Mouse (Mus musculus): ENCODE data around the gene Grik3. TPM values are rescaled to one million over a fixed set of nuclear protein-coding genes. Genes with fewer than 3 reads are reported as not detected.

Gene Grik3
- polyA plus RNA-seq, 1 experiment, result not detected

- Histone ChIP-seq H3K4me3 (ENCODE audit: insufficient read depth, low read depth, low read length) (no peak overlapping the region), H3K4me1 (ENCODE audit: control insufficient read depth, insufficient read depth, insufficient read length, low read length) (no peaks in the 10 kb centered on the region), H3K27ac (replicated peaks; ENCODE audit: low read depth, low read length) (no peak overlapping the region)
Observed at GRCm38 (mm10) chr4:125553754-125554153, 63.3 kb downstream of the Grik3 start.

GRCm38 (mm10) chr4:125556405-125557308, 66.2 kb downstream of the Grik3 start:
- Histone ChIP-seq H3K4me3 (ENCODE audit: insufficient read depth, low read depth, low read length) (no peak overlapping the region), H3K27ac (replicated peaks; ENCODE audit: low read depth, low read length) (no peak overlapping the region), H3K4me1 (ENCODE audit: control insufficient read depth, insufficient read depth, insufficient read length, low read length) (no peaks in the 10 kb centered on the region)

- no peak overlapping the region for H3K4me3 ChIP-seq (ENCODE audit: insufficient read depth, low read depth, low read length)
- no peak overlapping the region for H3K27ac ChIP-seq (replicated peaks; ENCODE audit: low read depth, low read length)
Observed at GRCm38 (mm10) chr4:125559564-125559963, 69.1 kb downstream of the Grik3 start.

GRCm38 (mm10) chr4:125560806-125561205, 70.3 kb downstream of the Grik3 start:
- Histone ChIP-seq H3K4me3 (ENCODE audit: insufficient read depth, low read depth, low read length) (no peak overlapping the region), H3K4me1 (ENCODE audit: control insufficient read depth, insufficient read depth, insufficient read length, low read length) (no peaks in the 10 kb centered on the region), H3K27ac (replicated peaks; ENCODE audit: low read depth, low read length) (no peak overlapping the region)

More at GRCm38 (mm10) chr4:125559564-125559963, 69.1 kb downstream of the Grik3 start:
- H3K4me1 ChIP-seq (ENCODE audit: control insufficient read depth, insufficient read depth, insufficient read length, low read length), result no peaks in the 10 kb centered on the region

GRCm38 (mm10) chr4:125563579-125563978, 73.1 kb downstream of the Grik3 start:
- Histone ChIP-seq H3K4me3 (ENCODE audit: insufficient read depth, low read depth, low read length) (no peak overlapping the region), H3K4me1 (ENCODE audit: control insufficient read depth, insufficient read depth, insufficient read length, low read length) (no peaks in the 10 kb centered on the region), H3K27ac (replicated peaks; ENCODE audit: low read depth, low read length) (no peak overlapping the region)

- no peak overlapping the region for H3K27ac ChIP-seq (replicated peaks; ENCODE audit: low read depth, low read length)
- H3K4me3 ChIP-seq (ENCODE audit: insufficient read depth, low read depth, low read length), result no peak overlapping the region
- no peaks in the 10 kb centered on the region for H3K4me1 ChIP-seq (ENCODE audit: control insufficient read depth, insufficient read depth, insufficient read length, low read length)
Observed at GRCm38 (mm10) chr4:125564008-125564710, 73.7 kb downstream of the Grik3 start.

- Histone ChIP-seq H3K27ac (replicated peaks; ENCODE audit: low read depth, low read length) (no peak overlapping the region), H3K4me3 (ENCODE audit: insufficient read depth, low read depth, low read length) (no peak overlapping the region), H3K4me1 (ENCODE audit: control insufficient read depth, insufficient read depth, insufficient read length, low read length) (no peaks in the 10 kb centered on the region)
Observed at GRCm38 (mm10) chr4:125565711-125566439, 75.4 kb downstream of the Grik3 start.

GRCm38 (mm10) chr4:125568210-125568609, 77.7 kb downstream of the Grik3 start:
- Histone ChIP-seq H3K4me1 (ENCODE audit: control insufficient read depth, insufficient read depth, insufficient read length, low read length) (no peaks in the 10 kb centered on the region), H3K27ac (replicated peaks; ENCODE audit: low read depth, low read length) (no peak overlapping the region), H3K4me3 (ENCODE audit: insufficient read depth, low read depth, low read length) (no peak overlapping the region)

- Histone ChIP-seq H3K27ac (replicated peaks; ENCODE audit: low read depth, low read length) (no peak overlapping the region), H3K4me1 (ENCODE audit: control insufficient read depth, insufficient read depth, insufficient read length, low read length) (no peaks in the 10 kb centered on the region), H3K4me3 (ENCODE audit: insufficient read depth, low read depth, low read length) (no peak overlapping the region)
Observed at GRCm38 (mm10) chr4:125571651-125572311, 81.3 kb downstream of the Grik3 start.

GRCm38 (mm10) chr4:125572312-125572663, 81.8 kb downstream of the Grik3 start:
- Histone ChIP-seq H3K27ac (replicated peaks; ENCODE audit: low read depth, low read length) (no peak overlapping the region), H3K4me3 (ENCODE audit: insufficient read depth, low read depth, low read length) (no peak overlapping the region), H3K4me1 (ENCODE audit: control insufficient read depth, insufficient read depth, insufficient read length, low read length) (no peaks in the 10 kb centered on the region)

- Histone ChIP-seq H3K4me1 (ENCODE audit: control insufficient read depth, insufficient read depth, insufficient read length, low read length) (no peaks in the 10 kb centered on the region), H3K27ac (replicated peaks; ENCODE audit: low read depth, low read length) (no peak overlapping the region), H3K4me3 (ENCODE audit: insufficient read depth, low read depth, low read length) (no peak overlapping the region)
Observed at GRCm38 (mm10) chr4:125573000-125573399, 82.5 kb downstream of the Grik3 start.

- Histone ChIP-seq H3K27ac (replicated peaks; ENCODE audit: low read depth, low read length) (no peak overlapping the region), H3K4me1 (ENCODE audit: control insufficient read depth, insufficient read depth, insufficient read length, low read length) (no peaks in the 10 kb centered on the region), H3K4me3 (ENCODE audit: insufficient read depth, low read depth, low read length) (no peak overlapping the region)
Observed at GRCm38 (mm10) chr4:125573951-125574675, 83.6 kb downstream of the Grik3 start.

GRCm38 (mm10) chr4:125580336-125580735, 89.8 kb downstream of the Grik3 start:
- Histone ChIP-seq H3K27ac (replicated peaks; ENCODE audit: low read depth, low read length) (no peak overlapping the region), H3K4me1 (ENCODE audit: control insufficient read depth, insufficient read depth, insufficient read length, low read length) (no peaks in the 10 kb centered on the region)

GRCm38 (mm10) chr4:125583272-125583671, 92.8 kb downstream of the Grik3 start:
- Histone ChIP-seq H3K4me1 (ENCODE audit: control insufficient read depth, insufficient read depth, insufficient read length, low read length) (no peaks in the 10 kb centered on the region), H3K4me3 (ENCODE audit: insufficient read depth, low read depth, low read length) (no peak overlapping the region), H3K27ac (replicated peaks; ENCODE audit: low read depth, low read length) (no peak overlapping the region)

More at GRCm38 (mm10) chr4:125580336-125580735, 89.8 kb downstream of the Grik3 start:
- no peak overlapping the region for H3K4me3 ChIP-seq (ENCODE audit: insufficient read depth, low read depth, low read length)

All from brown adipose tissue, adult 24 weeks (tissue).